Mouse (Mus musculus) lung, postnatal 14 days (tissue): ENCODE measurements around the gene Pdia6.
A peak's percentile ranks its signal among the peaks of the same experiment; 100 is the strongest.

ENCODE experiments used
- DNase-seq: peaks from one replicate; pipeline ENCODE4 v3.0.0; 2021

Pdia6 gene

DNA sequence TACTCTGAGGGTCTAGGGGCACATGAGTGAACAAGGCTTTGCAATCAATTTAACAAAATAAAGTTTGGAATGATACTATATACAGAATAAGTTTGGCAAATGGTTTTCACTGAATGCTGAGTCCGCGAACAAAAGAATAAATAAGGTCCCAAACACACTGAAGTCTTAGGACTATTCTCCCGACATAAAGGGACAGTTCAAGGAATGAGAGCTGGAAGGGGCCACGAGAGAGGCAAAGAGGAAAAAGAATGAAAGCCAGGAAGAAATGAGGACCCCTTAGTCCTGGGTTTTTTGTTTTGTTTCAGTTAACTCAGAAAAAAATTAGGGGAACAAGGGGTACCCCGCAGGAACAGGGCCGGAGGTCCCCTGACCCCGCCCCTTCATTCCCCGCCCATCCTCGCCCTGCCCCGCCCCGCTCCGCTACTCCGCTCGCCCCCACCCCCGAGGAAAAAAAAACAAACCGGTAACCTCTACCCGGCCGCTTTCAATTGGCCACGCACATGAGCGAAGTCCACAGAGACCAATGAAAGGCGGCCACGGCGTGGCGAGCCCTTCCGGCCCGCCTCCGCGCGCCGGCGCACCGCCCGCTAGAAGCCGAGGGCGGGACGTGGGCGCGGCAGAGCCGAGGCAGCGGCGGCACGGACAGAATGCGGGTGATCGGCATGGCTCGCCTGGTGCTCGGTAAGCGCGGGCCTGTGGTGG lies at the start of gene Pdia6:
Pdia6 (plus strand) TSS at position 575 of the 702 bp plus-strand sequence.
- DNase-seq = peak; percentile 94

DNA sequence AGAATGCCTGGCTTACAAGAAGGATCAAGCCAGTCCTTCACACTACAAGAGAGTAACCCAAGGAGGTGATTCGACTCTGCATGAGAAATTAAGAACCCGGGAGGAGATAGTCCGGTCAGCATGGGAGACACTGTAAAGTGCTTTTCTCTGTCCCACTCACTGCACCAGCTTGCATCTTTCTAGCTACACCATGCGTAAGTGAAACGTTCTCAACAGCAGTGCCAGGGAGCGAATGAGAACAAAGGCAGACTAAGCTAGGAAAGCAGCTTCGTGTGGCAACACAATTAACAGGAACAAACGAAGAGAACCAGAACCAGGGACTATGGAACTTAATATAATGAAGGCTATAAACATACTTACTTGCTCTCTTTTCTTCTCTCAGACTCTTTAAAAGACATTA lies 48.0 kb upstream of the Pdia6 start:
- DNase-seq = peak; percentile 3

DNA sequence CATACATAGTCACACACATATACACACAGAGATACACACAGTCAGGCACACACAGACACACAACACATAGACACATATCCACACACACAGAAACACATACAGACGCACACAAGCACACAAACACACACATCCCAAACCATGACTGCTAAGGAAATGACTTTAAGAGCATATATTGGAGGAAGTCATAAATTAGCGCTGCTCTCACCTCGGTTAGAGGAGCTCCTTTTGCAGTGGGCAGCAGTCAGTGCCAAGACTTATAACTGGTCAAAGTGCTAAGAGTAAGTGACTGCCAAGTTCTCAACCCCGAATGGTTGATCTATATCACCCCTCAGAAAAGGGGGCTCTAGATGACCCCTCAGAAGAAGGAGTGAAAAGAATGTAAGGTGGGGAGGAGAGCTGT lies 47.2 kb upstream of the Pdia6 start:
- no peak for DNase-seq

DNA sequence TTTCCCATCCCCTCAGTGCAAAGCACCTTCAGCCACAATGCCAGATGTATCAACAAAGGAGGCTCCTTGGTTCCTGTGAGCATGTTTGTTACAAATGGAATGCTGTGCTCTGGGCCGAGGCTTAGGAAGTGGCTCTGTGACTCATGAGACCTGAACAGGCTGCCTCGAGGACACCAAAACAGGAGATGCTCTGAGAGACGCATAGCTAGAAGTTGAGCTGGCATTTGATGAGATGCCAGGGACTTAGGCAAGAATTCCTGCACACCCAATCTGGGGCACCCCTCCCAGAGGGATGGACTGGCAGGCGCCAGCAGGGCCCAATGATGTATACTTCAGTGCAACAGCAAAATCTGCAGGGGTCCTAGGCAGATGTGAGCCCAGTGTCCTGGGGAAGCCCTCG lies 45.7 kb upstream of the Pdia6 start:
- no peak for DNase-seq

DNA sequence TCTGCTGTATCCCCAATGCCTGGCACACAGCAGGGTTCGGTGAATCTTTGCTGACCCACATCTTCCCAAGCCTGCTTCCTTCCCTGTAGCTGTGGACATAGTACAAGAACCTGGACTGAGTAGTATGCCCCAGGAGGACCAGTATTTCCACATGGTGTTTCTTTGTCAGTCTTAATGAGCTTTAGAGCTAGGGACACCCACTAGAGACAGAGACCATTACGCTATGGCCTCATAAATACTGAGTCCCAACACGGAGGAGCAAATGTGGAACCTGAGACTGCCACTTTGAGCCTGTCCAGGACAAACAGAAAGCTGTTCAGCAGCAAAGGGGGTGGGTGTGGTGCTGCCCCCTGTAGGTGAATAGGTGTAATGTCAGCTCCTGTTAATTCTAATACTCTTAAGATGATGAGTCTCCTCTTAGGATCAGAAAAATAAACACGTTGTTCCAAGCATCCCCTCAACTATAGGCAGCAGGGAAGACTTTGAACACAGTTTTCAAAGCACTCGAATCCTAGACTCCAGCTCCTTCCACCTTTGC lies 44.4 kb upstream of the Pdia6 start:
- DNase-seq = peak; percentile 23

DNA sequence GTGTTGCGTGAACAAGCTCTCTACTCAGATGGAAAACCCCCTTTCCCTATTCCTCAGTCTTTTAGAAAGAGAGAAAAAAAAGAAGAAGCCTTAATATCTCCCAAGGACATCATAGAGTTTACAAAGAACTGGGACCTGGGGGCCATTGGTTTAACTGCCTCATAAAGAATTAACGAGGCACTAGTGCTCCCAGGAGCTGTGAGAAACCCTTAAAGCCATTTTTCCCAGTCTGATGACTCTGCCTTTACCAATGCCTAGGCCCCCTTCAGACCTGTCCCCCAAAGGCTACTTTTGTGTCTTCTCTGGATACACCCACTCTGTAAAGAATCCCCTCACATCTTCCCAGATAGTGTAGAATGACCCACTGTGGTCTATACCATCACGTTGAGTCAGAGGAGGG lies 43.3 kb upstream of the Pdia6 start:
- DNase-seq = no peak

DNA sequence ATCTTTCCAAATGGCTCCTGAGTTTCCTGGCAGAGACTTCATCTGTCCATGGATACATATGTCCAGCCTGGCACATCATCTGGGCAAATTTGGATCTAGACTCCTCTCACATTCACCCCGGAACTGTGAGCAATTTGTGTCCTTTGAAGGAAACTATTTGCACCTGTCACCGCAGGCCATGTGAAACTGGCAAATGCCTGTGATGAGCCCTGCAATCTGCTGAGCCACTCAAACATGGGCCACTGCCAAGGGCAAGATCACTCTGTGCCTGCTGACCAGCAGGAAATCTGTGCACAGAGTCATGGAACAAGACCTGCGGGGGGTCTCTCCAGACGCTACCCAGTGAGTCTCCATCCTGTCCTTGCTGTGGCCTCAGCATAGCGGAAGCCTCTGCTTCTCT lies 41.3 kb upstream of the Pdia6 start:
- DNase-seq = no peak

DNA sequence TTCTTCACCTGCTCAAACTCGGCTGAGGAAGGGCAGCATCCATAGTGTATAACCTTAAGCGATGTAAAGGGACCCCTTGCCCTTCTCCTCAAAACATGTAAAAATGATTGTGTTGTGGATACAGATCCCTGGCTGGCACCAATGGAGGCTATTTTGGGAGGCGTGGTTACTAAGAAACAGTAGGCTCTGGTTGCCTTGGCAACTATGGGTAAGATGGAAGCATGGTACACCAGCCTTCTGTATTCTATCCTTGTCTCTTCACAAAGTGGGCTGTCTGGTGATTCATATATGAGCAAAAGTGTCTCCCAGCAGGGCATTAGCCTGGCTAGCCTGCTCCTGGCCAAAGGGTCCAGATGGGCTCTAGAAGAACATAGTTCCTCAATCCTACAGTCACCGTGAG lies 38.4 kb upstream of the Pdia6 start:
- no peak for DNase-seq

DNA sequence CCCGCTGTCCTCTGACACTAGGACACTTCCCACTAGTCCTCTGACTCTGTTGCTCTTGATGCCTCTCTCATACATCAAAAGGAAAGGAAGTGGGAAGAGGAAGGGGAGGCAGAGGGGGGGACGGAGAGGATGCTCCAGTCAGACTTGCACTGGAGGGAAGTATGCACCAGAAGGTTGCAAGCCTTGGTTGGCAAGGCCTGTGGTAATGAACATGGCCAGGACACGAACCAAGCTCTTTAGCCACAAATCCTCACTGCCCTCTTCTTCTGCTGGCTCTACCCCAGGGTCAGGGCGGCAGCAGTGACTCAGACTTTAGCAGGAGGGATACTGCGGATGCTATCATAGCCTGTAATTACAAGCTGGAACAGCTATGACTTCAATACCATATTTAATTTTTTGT lies 35.8 kb upstream of the Pdia6 start:
- no peak for DNase-seq

DNA sequence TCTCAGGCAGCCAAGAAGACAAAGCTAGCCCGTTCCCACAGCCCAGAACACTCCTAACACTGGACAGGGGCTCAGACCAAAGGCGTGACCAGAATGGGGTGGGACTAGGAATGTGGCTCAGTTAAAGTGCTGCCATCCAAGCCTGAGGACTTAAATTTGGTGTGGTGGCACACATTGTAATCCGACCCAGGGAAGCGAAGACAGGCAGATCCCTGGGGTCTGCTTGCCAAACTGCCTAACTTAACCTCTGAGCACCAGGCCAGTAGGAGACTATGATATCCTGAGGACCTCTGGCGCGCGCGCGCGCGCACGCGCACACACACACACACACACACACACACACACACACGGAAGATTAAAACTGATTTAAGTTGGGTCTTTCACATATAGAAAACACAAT lies 34.8 kb upstream of the Pdia6 start:
- no peak for DNase-seq

DNA sequence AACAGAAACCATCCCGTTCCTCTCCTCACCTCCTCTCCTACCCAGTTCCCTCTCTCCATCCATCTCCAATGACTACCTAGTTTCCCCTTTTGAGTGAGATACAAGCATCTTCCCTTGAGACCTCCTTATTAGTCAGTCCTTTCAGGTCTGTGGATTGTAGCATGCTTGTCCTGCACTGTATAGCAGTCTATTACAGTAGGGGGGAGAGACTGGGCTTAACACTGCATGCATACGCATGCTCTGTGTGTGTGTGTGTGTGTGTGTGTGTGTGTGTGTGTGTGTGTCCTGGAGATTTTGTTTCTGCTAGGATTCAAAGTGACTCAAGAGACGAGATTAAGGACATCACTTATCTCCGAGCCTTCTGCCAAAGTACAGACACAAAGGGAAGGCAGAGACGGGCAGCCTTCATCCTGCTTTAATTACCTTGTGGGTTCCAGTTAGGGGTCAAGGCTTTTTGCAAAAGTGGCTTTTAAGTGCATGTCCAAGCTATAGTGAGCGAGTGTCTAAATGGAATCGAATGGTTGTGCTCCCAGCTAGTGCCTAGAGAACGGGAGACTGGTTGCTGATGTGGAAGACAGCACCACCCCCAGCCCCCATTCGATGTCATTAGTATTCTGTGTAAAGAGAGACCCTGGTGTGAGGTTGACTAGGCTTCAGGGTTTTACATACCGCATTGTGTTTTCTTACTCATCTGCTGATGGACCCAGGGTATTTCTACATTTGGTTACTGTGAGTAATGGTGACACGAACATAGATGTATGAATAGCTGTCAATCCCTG lies 30.6 kb upstream of the Pdia6 start:
- DNase-seq = no peak

DNA sequence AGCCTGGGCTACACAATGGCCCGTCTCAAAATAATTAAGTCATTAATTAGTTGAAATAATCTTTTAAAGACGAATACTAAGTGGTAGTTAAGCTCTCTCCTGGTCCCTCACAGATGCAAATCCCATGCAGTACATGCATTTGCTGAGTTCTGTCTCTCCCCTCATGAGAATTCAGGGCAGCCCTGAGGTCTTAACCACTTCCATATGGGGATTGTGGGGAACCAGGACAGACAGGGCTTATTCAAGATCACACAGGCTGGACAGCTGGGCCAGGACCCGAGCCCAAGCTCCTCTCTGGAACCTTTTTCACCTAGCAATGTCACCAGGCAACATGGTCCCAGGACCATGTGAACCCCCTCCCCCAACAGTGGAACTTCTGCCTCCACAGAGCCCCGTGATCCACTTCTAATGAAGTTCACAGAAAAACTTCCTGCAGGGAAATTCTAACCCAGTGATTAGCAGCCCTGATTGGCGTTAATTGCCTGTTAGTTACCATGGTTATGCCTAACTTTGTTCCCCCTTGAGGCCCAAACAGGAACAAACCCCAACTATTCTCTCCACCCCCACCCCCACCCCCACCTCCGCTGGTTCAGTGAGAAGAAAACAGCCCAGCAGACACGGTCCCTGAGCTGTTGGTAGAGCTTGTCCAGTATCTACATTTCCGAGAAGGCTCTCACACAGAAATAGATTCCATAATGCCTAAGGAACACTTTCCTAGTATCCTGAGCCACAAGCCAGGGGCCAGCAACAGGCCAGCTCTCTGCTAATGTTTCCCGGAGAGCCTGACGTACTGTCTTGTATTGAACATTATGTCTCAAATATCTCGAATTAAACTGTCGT lies 27.5 kb upstream of the Pdia6 start:
- no peak for DNase-seq

DNA sequence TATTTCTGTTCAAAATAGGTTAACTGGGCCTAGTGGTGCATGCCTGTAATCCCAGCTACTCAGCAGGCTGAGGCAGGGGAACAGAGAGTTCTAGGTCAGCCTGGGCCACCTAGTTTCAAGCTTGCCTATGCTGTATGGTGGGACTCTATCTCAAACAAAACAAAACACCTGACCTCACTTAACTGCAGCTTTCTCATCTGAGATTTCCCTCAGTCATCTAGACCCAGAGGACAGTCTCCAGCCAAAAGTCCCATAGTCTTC lies 27.0 kb upstream of the Pdia6 start:
- no peak for DNase-seq

DNA sequence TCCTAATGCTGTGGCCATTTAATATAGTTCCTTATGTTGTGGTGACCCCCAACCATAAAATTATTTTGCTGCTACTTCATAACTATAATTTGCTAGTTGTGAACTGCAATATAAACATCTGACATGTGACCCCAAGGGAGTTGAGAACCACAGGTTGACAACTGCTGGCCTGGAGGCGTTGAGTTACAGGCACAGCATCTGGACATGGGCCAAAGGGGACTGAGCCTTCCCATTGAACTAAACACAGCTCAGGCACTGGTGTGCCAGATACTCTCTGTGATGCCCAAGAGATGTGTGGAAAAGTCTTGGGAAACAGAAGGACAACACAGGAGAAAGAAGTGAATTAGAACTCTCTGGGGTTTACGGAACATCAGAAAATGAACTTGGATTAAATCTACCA lies 25.3 kb upstream of the Pdia6 start:
- DNase-seq = no peak

DNA sequence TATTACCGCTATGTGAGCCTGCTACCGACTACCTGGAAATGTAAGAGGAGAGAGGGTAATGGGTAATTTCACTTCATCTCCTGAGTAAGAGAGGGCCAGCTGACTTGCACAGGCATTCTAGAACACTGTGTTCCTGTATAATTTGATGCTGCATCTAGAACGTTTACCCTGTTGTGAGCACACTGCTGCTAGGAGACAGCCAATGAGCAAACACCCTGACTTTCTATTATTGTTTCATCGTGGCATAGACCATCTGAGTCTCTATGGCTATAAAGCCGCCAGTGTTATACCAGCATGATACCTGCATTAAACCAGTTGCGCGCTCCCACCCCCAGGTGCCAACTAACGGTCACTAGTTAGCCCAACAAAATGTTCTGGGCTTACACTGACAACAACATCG lies 24.7 kb upstream of the Pdia6 start:
- DNase-seq = no peak

DNA sequence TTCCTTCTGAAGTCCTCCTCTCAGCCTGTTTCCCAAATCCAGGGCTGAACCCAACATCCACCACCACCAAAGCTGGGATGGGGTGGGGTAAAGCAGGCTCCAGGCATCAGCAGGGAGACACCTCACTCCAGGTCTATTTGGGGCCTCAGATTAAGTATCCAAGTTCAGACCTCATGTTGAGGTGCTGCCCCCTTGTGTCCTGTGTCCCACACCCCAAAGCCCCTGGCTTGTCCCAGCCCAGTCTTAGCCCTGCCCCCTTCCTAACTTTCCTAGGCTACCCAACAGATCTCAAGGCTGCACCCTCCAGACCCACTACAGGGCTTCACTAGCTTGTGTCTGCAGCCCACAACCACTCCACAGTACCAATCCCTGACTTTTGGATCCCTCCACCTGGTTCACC lies 24.3 kb upstream of the Pdia6 start:
- no peak for DNase-seq

DNA sequence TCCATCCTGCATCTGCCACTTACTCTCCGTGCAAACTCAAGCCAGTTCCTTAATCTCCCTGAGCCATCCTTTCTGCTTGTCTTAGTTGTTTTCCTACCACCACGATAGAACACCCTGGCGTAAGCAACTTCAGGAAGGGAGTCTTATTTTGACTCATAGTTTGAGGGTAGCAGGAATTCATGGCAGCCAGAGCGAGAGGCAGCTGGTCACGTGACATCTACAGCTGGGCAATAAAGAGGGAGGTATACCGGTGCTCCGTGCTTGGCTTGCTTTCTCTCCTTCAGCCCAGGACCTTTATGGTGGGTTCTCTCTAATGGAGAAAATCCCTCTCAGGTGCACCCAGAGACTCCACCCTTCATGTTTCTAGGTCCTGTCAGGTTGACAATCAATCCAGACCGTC lies 15.4 kb upstream of the Pdia6 start:
- DNase-seq = no peak

DNA sequence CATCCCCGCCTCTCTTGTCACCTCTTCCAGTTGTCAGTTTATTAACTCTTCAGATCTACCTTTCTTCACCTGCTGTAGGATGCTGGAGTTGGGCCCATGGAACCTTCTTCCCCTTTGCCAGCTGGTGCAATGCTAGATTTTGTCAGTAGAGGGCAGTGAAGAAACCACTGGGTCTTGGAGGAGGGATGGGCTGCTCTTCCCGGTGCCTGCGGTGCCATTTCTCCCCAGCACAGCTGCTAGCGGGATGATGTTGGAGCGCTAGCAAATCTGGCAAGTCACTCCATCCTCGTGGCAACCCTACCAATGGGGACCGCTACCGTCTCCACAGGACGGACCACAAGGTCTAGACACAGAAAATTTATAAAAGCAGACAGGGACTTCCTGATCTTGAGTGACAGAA lies 13.3 kb upstream of the Pdia6 start:
- DNase-seq = peak; percentile 76

DNA sequence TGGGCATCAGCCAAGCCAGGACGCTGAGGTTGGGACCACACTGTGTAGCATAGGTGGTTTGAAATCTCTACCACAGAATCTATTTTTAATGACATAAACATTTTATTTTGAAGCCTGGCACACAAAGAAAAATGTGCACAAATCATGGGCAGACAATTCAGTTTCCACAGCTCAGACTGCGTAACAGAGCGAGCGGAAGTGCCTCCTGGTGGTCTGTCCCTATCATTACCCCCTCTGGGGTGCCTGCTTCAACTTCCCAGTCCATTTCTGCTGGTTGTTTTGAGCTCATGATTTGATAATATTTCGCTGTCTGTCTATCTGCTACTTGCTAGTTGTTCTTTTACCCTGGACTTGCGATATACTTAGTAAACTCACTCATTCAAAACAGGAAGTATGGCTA lies 10.7 kb upstream of the Pdia6 start:
- no peak for DNase-seq

DNA sequence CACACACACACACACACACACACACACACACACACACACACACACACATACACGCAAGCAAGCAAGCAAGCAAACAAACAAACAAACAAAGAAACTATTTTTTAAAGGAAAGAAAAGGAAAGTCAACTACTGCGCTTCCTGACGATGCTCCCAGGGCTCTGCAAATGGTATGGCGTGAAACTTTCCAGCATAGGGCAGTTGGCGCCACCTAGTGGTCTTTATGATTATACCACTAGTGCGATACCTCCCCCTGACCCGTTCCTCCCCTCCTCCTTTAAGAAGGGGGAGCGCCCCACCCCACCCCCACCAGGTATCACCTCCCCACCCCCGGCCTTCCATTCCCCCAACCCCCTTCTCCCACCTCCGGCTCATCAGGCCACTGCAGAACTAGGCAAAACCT lies 9.4 kb upstream of the Pdia6 start:
- peak; percentile 72 for DNase-seq

DNA sequence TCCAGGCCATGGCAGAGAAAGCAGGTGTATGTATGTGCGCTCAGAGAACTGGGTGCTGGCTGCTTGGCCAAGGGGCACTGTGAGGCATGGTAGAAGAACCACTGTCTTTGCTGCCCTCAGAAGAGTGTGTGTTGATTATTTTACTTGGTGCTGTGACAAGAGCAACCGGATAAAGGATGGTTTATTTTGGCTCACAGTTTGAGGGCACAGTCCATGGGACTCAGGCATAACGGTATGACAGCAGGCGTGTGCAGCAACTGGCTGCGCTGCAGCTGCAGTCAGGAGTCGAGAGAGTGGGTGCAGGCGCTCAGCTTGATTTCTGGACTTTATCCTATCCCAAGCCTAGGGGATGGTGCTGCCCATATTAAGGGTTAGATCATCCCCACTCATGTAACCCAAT lies 7.9 kb upstream of the Pdia6 start:
- no peak for DNase-seq

DNA sequence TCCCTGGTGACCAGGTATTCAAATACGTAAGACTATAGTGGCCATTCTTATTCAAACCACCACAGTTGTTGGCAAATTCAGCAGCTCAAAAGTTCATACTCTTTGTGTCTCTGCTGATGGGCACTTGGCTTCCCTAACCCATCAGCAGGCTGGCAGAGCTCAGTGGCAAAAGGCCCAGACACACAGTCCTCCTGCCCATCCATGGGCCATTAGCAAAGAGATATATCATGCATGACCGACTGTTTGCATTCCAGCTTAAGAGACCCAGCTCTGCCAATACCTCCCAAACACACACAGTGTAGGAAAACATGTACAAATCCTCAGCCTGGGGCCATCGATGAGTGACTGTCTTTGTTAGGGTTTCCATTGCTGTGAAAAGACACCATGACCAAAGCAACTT lies 5.3 kb upstream of the Pdia6 start:
- no peak for DNase-seq

DNA sequence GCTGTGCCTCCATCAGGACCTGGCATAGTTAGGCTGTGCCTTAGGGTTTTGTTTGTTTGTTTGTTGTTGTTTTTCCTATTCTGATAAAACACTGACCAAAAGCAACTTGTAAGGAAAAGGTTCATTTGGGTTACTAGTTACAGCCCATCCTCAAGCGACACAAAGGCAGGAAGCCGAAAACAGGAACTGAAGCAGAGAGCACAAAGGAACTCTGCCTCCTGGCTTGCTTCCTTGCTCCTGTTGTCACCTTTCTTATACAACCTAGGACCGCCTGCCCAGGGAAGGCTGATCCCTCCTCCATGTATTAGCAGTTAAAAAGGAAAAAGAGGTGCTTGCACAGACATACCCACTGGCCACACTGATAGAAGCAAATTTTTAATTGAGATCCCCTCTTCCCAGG lies 2.5 kb upstream of the Pdia6 start:
- no peak for DNase-seq

DNA sequence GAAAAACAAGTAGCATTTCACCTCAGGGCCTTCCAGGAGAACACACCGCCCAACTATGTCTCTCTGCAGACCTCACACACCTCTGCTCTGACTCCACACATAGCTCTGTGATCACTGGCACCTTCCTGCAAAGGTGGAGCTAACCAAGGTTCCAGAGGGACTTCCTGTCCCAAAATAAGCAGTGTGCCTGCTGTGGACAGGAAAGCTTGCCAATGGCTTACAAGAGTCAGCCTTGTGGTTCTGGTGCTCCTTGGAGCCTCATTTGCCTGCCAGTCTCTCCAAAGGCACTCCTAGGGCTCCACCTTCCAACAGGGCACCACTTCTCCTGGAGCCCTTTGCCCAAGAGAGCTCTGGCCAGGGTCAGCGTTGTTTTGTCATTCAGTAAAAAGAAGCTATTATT lies 1.5 kb upstream of the Pdia6 start:
- no peak for DNase-seq
